Mouse (Mus musculus): ENCODE results near the gene Mical2. TPM values are rescaled to one million over a fixed set of nuclear protein-coding genes. Genes with fewer than 3 reads are reported as not detected.

Gene Mical2
- polyA plus RNA-seq, 1 experiment from 2014 or later: 128 TPM

GRCm38 (mm10) chr7:112192237-112192636 lies 33.4 kb upstream of the Mical2 start:
- H3K36me3 ChIP-seq (ENCODE audit: control insufficient read depth, insufficient read depth): no peaks in the 10 kb centered on the region
- peaks cover 2% of the 10 kb centered on the region; the same call in 1 of the 2 replicates for H3K9me3 ChIP-seq (replicated peaks; ENCODE audit: control insufficient read depth, low read length)
- H3K4me2 ChIP-seq (ENCODE audit: low read depth, low read length): no peak overlapping the region
- WGBS: 65% methylated on average over 4 of the region's 4 CpGs
- H3K4me3 ChIP-seq (ENCODE audit: low read length): no peak overlapping the region
- peaks cover 19% of the 10 kb centered on the region for H3K4me1 ChIP-seq (ENCODE audit: control insufficient read depth, insufficient read depth, low read length)
- no peak overlapping the region for H3K27ac ChIP-seq (ENCODE audit: low read length)
- 0 out of 2 replicates have a peak, but pooled peaks have one; percentile 12 for ATAC-seq (replicated peaks; ENCODE audit: extremely low read depth, insufficient read depth, low FRiP score)
- H3K9ac ChIP-seq (ENCODE audit: low read length): no peak overlapping the region
- H3K27me3 ChIP-seq (ENCODE audit: control insufficient read depth, insufficient read depth, low read length): no peaks in the 10 kb centered on the region

- Histone ChIP-seq H3K4me1 (ENCODE audit: control insufficient read depth, insufficient read depth, low read length) (peaks cover 14% of the 10 kb centered on the region), H3K27me3 (ENCODE audit: control insufficient read depth, insufficient read depth, low read length) (no peaks in the 10 kb centered on the region), H3K4me2 (ENCODE audit: low read depth, low read length) (no peak overlapping the region), H3K4me3 (ENCODE audit: low read length) (no peak overlapping the region), H3K36me3 (ENCODE audit: control insufficient read depth, insufficient read depth) (no peaks in the 10 kb centered on the region), H3K27ac (ENCODE audit: low read length) (no peak overlapping the region), H3K9me3 (replicated peaks; ENCODE audit: control insufficient read depth, low read length) (peaks cover 2% of the 10 kb centered on the region; the same call in 1 of the 2 replicates), H3K9ac (ENCODE audit: low read length) (no peak overlapping the region)
- WGBS: 82% methylated on average over 5 of the region's 5 CpGs
- ATAC-seq (replicated peaks; ENCODE audit: extremely low read depth, insufficient read depth, low FRiP score): no peak
Measured at GRCm38 (mm10) chr7:112192778-112193177, 32.9 kb upstream of the Mical2 start.

- no peak for ATAC-seq (replicated peaks; ENCODE audit: extremely low read depth, insufficient read depth, low FRiP score)
- WGBS: 66% methylated on average over 5 of the region's 5 CpGs
- H3K27ac ChIP-seq (ENCODE audit: low read length): no peak overlapping the region
Measured at GRCm38 (mm10) chr7:112194286-112194685, 31.4 kb upstream of the Mical2 start.

GRCm38 (mm10) chr7:112197461-112197860 lies 28.2 kb upstream of the Mical2 start:
- Histone ChIP-seq H3K4me3 (ENCODE audit: low read length) (no peak overlapping the region), H3K9me3 (replicated peaks; ENCODE audit: control insufficient read depth, low read length) (no peaks in the 10 kb centered on the region), H3K36me3 (ENCODE audit: control insufficient read depth, insufficient read depth) (no peaks in the 10 kb centered on the region), H3K4me2 (ENCODE audit: low read depth, low read length) (no peak overlapping the region), H3K27ac (ENCODE audit: low read length) (no peak overlapping the region), H3K27me3 (ENCODE audit: control insufficient read depth, insufficient read depth, low read length) (no peaks in the 10 kb centered on the region), H3K9ac (ENCODE audit: low read length) (no peak overlapping the region), H3K4me1 (ENCODE audit: control insufficient read depth, insufficient read depth, low read length) (0 out of 2 replicates have a peak, but pooled peaks cover 2% of the 10 kb centered on the region)
- ATAC-seq (replicated peaks; ENCODE audit: extremely low read depth, insufficient read depth, low FRiP score): no peak
- WGBS: 80% methylated on average over 8 of the region's 8 CpGs

More at GRCm38 (mm10) chr7:112194286-112194685, 31.4 kb upstream of the Mical2 start:
- H3K4me2 ChIP-seq (ENCODE audit: low read depth, low read length): no peak overlapping the region
- no peak overlapping the region for H3K9ac ChIP-seq (ENCODE audit: low read length)
- peaks cover 2% of the 10 kb centered on the region; the same call in 1 of the 2 replicates for H3K9me3 ChIP-seq (replicated peaks; ENCODE audit: control insufficient read depth, low read length)
- H3K4me1 ChIP-seq (ENCODE audit: control insufficient read depth, insufficient read depth, low read length): peaks cover 9% of the 10 kb centered on the region; the same call in 1 of the 2 replicates
- no peak overlapping the region for H3K4me3 ChIP-seq (ENCODE audit: low read length)
- no peaks in the 10 kb centered on the region for H3K36me3 ChIP-seq (ENCODE audit: control insufficient read depth, insufficient read depth)
- no peaks in the 10 kb centered on the region for H3K27me3 ChIP-seq (ENCODE audit: control insufficient read depth, insufficient read depth, low read length)

GRCm38 (mm10) chr7:112199343-112199742 lies 26.3 kb upstream of the Mical2 start:
- peaks cover 7% of the 10 kb centered on the region for H3K4me1 ChIP-seq (ENCODE audit: control insufficient read depth, insufficient read depth, low read length)
- no peak overlapping the region for H3K9ac ChIP-seq (ENCODE audit: low read length)
- no peaks in the 10 kb centered on the region for H3K36me3 ChIP-seq (ENCODE audit: control insufficient read depth, insufficient read depth)
- no peak for ATAC-seq (replicated peaks; ENCODE audit: extremely low read depth, insufficient read depth, low FRiP score)
- no peak overlapping the region for H3K4me2 ChIP-seq (ENCODE audit: low read depth, low read length)
- H3K27ac ChIP-seq (ENCODE audit: low read length): no peak overlapping the region
- no peaks in the 10 kb centered on the region for H3K9me3 ChIP-seq (replicated peaks; ENCODE audit: control insufficient read depth, low read length)
- WGBS: 79% methylated on average over 3 of the region's 3 CpGs
- no peak overlapping the region for H3K4me3 ChIP-seq (ENCODE audit: low read length)
- no peaks in the 10 kb centered on the region for H3K27me3 ChIP-seq (ENCODE audit: control insufficient read depth, insufficient read depth, low read length)

GRCm38 (mm10) chr7:112200761-112201160 lies 24.9 kb upstream of the Mical2 start:
- no peaks in the 10 kb centered on the region for H3K27me3 ChIP-seq (ENCODE audit: control insufficient read depth, insufficient read depth, low read length)
- no peaks in the 10 kb centered on the region for H3K9me3 ChIP-seq (replicated peaks; ENCODE audit: control insufficient read depth, low read length)
- WGBS: 60% methylated on average over 4 of the region's 4 CpGs

GRCm38 (mm10) chr7:112202194-112202593 lies 23.5 kb upstream of the Mical2 start:
- ATAC-seq (replicated peaks; ENCODE audit: extremely low read depth, insufficient read depth, low FRiP score): no peak
- H3K27me3 ChIP-seq (ENCODE audit: control insufficient read depth, insufficient read depth, low read length): no peaks in the 10 kb centered on the region
- 49% methylated on average over 4 of the region's 4 CpGs for WGBS
- H3K27ac ChIP-seq (ENCODE audit: low read length): no peak overlapping the region
- H3K9ac ChIP-seq (ENCODE audit: low read length): no peak overlapping the region
- peaks cover 16% of the 10 kb centered on the region for H3K4me1 ChIP-seq (ENCODE audit: control insufficient read depth, insufficient read depth, low read length)
- no peak overlapping the region for H3K4me2 ChIP-seq (ENCODE audit: low read depth, low read length)
- no peaks in the 10 kb centered on the region for H3K36me3 ChIP-seq (ENCODE audit: control insufficient read depth, insufficient read depth)
- no peak overlapping the region for H3K4me3 ChIP-seq (ENCODE audit: low read length)
- 0 out of 2 replicates have a peak, but pooled peaks cover 4% of the 10 kb centered on the region for H3K9me3 ChIP-seq (replicated peaks; ENCODE audit: control insufficient read depth, low read length)

More at GRCm38 (mm10) chr7:112200761-112201160, 24.9 kb upstream of the Mical2 start:
- H3K4me1 ChIP-seq (ENCODE audit: control insufficient read depth, insufficient read depth, low read length): peaks cover 16% of the 10 kb centered on the region
- no peak overlapping the region for H3K4me2 ChIP-seq (ENCODE audit: low read depth, low read length)
- no peak for ATAC-seq (replicated peaks; ENCODE audit: extremely low read depth, insufficient read depth, low FRiP score)
- no peak overlapping the region for H3K9ac ChIP-seq (ENCODE audit: low read length)
- no peaks in the 10 kb centered on the region for H3K36me3 ChIP-seq (ENCODE audit: control insufficient read depth, insufficient read depth)
- H3K4me3 ChIP-seq (ENCODE audit: low read length): no peak overlapping the region
- H3K27ac ChIP-seq (ENCODE audit: low read length): no peak overlapping the region

GRCm38 (mm10) chr7:112202843-112203242 lies 22.8 kb upstream of the Mical2 start:
- no peak overlapping the region for H3K9ac ChIP-seq (ENCODE audit: low read length)
- H3K4me2 ChIP-seq (ENCODE audit: low read depth, low read length): no peak overlapping the region
- H3K4me1 ChIP-seq (ENCODE audit: control insufficient read depth, insufficient read depth, low read length): peaks cover 16% of the 10 kb centered on the region
- H3K4me3 ChIP-seq (ENCODE audit: low read length): no peak overlapping the region
- no peaks in the 10 kb centered on the region for H3K36me3 ChIP-seq (ENCODE audit: control insufficient read depth, insufficient read depth)
- no peak overlapping the region for H3K27ac ChIP-seq (ENCODE audit: low read length)
- H3K27me3 ChIP-seq (ENCODE audit: control insufficient read depth, insufficient read depth, low read length): no peaks in the 10 kb centered on the region
- 67% methylated on average over 5 of the region's 5 CpGs for WGBS
- 0 out of 2 replicates have a peak, but pooled peaks cover 4% of the 10 kb centered on the region for H3K9me3 ChIP-seq (replicated peaks; ENCODE audit: control insufficient read depth, low read length)
- no peak for ATAC-seq (replicated peaks; ENCODE audit: extremely low read depth, insufficient read depth, low FRiP score)

- Histone ChIP-seq H3K4me2 (ENCODE audit: low read depth, low read length) (no peak overlapping the region), H3K27me3 (ENCODE audit: control insufficient read depth, insufficient read depth, low read length) (no peaks in the 10 kb centered on the region), H3K9ac (ENCODE audit: low read length) (no peak overlapping the region), H3K4me1 (ENCODE audit: control insufficient read depth, insufficient read depth, low read length) (peaks cover 23% of the 10 kb centered on the region), H3K4me3 (ENCODE audit: low read length) (no peak overlapping the region), H3K9me3 (replicated peaks; ENCODE audit: control insufficient read depth, low read length) (0 out of 2 replicates have a peak, but pooled peaks cover 4% of the 10 kb centered on the region), H3K27ac (ENCODE audit: low read length) (peak overlapping the region; percentile 89), H3K36me3 (ENCODE audit: control insufficient read depth, insufficient read depth) (no peaks in the 10 kb centered on the region)
- 60% methylated on average over 5 of the region's 5 CpGs for WGBS
- no peak for ATAC-seq (replicated peaks; ENCODE audit: extremely low read depth, insufficient read depth, low FRiP score)
Measured at GRCm38 (mm10) chr7:112203937-112204336, 21.7 kb upstream of the Mical2 start.

Data from heart, embryonic 16.5 days (tissue).